ENCODE assay signal across 20 mouse cellular contexts in the genomic region with DNA sequence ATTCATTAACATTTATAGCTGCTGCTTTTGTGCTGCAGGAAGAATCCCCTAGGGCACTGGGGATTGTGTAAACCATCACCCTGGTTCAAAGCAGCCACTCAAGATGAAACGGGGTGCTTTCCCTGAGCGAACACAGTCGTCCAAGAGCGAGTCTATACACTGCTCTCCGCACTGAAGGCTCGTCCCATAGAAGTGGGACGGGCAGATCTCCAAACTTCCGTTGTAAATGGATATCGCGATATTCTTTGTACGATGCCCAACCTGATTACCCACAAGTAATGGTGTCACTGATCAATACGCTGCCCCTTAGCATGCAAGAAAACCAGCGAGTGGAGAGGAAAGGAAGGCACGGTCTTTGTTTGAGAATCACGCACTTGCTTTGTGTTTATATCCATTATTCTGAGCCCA. TPM values are rescaled to one million over a fixed set of nuclear protein-coding genes. Genes with fewer than 3 reads are reported as not detected.
DNase-seq lines count a peak whose midpoint lies in the region; ATAC-seq and TF ChIP-seq lines count a peak whose summit lies in the region.
"Had no signal": no experiment of that assay in that cellular context is flagged by ENCODE, and none has a peak within 500 bp of the region (broad histone marks: within the 10 kb centered on the region; RNA-seq: fewer than 3 reads in every experiment).

No protein-coding gene starts in this region.

- H3K4me2 ChIP-seq in heart, embryonic 12.5 days = no peak overlapping the region
- no peak overlapping the region for H3K4me2 ChIP-seq in forebrain, postnatal 0 days (ENCODE audit: low read depth)
- H3K4me2 ChIP-seq in neural tube, embryonic 15.5 days = peak overlapping the region; percentile 30
- no peak overlapping the region for H3K4me2 ChIP-seq in kidney, embryonic 15.5 days
- H3K4me2 ChIP-seq in intestine, embryonic 16.5 days (ENCODE audit: low read depth, low read length) = no peak overlapping the region
- H3K4me2 ChIP-seq: liver, embryonic 11.5 days had no signal

- H3K4me1 ChIP-seq in heart, embryonic 10.5 days = no peaks in the 10 kb centered on the region
- H3K4me1 ChIP-seq in heart, embryonic 12.5 days (replicated peaks) = no peaks in the 10 kb centered on the region
- no peaks in the 10 kb centered on the region for H3K4me1 ChIP-seq in forebrain, postnatal 0 days (ENCODE audit: insufficient read depth)
- H3K4me1 ChIP-seq in midbrain, embryonic 10.5 days = no peaks in the 10 kb centered on the region
- 0 out of 2 replicates have a peak, but pooled peaks cover 4% of the 10 kb centered on the region for H3K4me1 ChIP-seq in neural tube, embryonic 15.5 days
- H3K4me1 ChIP-seq in kidney, embryonic 15.5 days = no peaks in the 10 kb centered on the region
- no peaks in the 10 kb centered on the region for H3K4me1 ChIP-seq in intestine, embryonic 16.5 days (ENCODE audit: control insufficient read depth, insufficient read depth, low read length)

- H3K9me3 ChIP-seq in heart, embryonic 10.5 days = no peaks in the 10 kb centered on the region
- H3K9me3 ChIP-seq in heart, embryonic 12.5 days (replicated peaks) = no peaks in the 10 kb centered on the region
- H3K9me3 ChIP-seq in forebrain, postnatal 0 days (ENCODE audit: low read length) = no peaks in the 10 kb centered on the region
- H3K9me3 ChIP-seq in midbrain, embryonic 10.5 days (replicated peaks) = no peaks in the 10 kb centered on the region
- no peaks in the 10 kb centered on the region for H3K9me3 ChIP-seq in neural tube, embryonic 15.5 days (replicated peaks)
- H3K9me3 ChIP-seq in kidney, embryonic 15.5 days (replicated peaks) = no peaks in the 10 kb centered on the region
- no peaks in the 10 kb centered on the region for H3K9me3 ChIP-seq in intestine, embryonic 16.5 days (ENCODE audit: control insufficient read depth, low read length)

- peak; percentile 67 for DNase-seq in heart, embryonic 10.5 days (ENCODE audit: low spot score)
- DNase-seq in forebrain, postnatal 0 days = peak; percentile 22
- no peak for DNase-seq in midbrain, embryonic 10.5 days (ENCODE audit: low spot score)
- DNase-seq in right cerebral cortex, postnatal 25 days = no peak
- DNase-seq: cerebellum, adult 11-12 months; heart, adult 18-20 months; heart, postnatal 14 days; kidney, adult 11 months; lung, postnatal 10 days; spleen, adult 18-20 months had no signal

- TF ChIP-seq CTCF in forebrain, postnatal 0 days (IDR thresholded peaks at IDR 0.05; ENCODE audit: low read depth) = no peak

- WGBS in heart, embryonic 10.5 days = 86% methylated on average over 15 of the region's 15 CpGs
- WGBS in heart, embryonic 12.5 days = 83% methylated on average over 15 of the region's 15 CpGs
- WGBS in forebrain, postnatal 0 days = 44% methylated on average over 15 of the region's 15 CpGs
- WGBS in midbrain, embryonic 10.5 days = 73% methylated on average over 15 of the region's 15 CpGs
- 35% methylated on average over 15 of the region's 15 CpGs for WGBS in neural tube, embryonic 15.5 days
- WGBS in kidney, embryonic 15.5 days = 64% methylated on average over 15 of the region's 15 CpGs
- WGBS in intestine, embryonic 16.5 days = 67% methylated on average over 15 of the region's 15 CpGs

- H3K4me3 ChIP-seq in heart, embryonic 10.5 days = no peak overlapping the region
- H3K4me3 ChIP-seq in heart, embryonic 12.5 days = no peak overlapping the region
- no peak overlapping the region for H3K4me3 ChIP-seq in forebrain, postnatal 0 days (ENCODE audit: low read depth, low read length)
- no peak overlapping the region for H3K4me3 ChIP-seq in midbrain, embryonic 10.5 days
- H3K4me3 ChIP-seq in neural tube, embryonic 15.5 days (replicated peaks) = peak overlapping the region; percentile 4; the same call in 1 of the 2 replicates
- no peak overlapping the region for H3K4me3 ChIP-seq in kidney, embryonic 15.5 days (replicated peaks)
- no peak overlapping the region for H3K4me3 ChIP-seq in intestine, embryonic 16.5 days (ENCODE audit: low read length)

- H3K27ac ChIP-seq in heart, embryonic 10.5 days = no peak overlapping the region
- H3K27ac ChIP-seq in heart, embryonic 12.5 days (ENCODE audit: poor library complexity, severe bottlenecking) = no peak overlapping the region
- H3K27ac ChIP-seq in forebrain, postnatal 0 days (ENCODE audit: low read depth, low read length) = no peak overlapping the region
- H3K27ac ChIP-seq in midbrain, embryonic 10.5 days (replicated peaks) = peak overlapping the region; percentile 47
- H3K27ac ChIP-seq in neural tube, embryonic 15.5 days (replicated peaks) = no peak overlapping the region
- no peak overlapping the region for H3K27ac ChIP-seq in kidney, embryonic 15.5 days
- H3K27ac ChIP-seq in intestine, embryonic 16.5 days (ENCODE audit: low read length) = no peak overlapping the region

- H3K36me3 ChIP-seq in heart, embryonic 10.5 days = no peaks in the 10 kb centered on the region
- H3K36me3 ChIP-seq in heart, embryonic 12.5 days = no peaks in the 10 kb centered on the region
- H3K36me3 ChIP-seq in forebrain, postnatal 0 days (ENCODE audit: insufficient read depth) = no peaks in the 10 kb centered on the region
- H3K36me3 ChIP-seq in midbrain, embryonic 10.5 days = no peaks in the 10 kb centered on the region
- no peaks in the 10 kb centered on the region for H3K36me3 ChIP-seq in neural tube, embryonic 15.5 days
- H3K36me3 ChIP-seq in kidney, embryonic 15.5 days = no peaks in the 10 kb centered on the region
- no peaks in the 10 kb centered on the region for H3K36me3 ChIP-seq in intestine, embryonic 16.5 days (ENCODE audit: control insufficient read depth, insufficient read depth, low read length)

- no peak overlapping the region for H3K9ac ChIP-seq in heart, embryonic 12.5 days
- no peak overlapping the region for H3K9ac ChIP-seq in forebrain, postnatal 0 days
- no peak overlapping the region for H3K9ac ChIP-seq in neural tube, embryonic 15.5 days (replicated peaks)
- no peak overlapping the region for H3K9ac ChIP-seq in kidney, embryonic 15.5 days
- H3K9ac ChIP-seq in intestine, embryonic 16.5 days (ENCODE audit: low read depth, low read length) = no peak overlapping the region

- ATAC-seq in heart, embryonic 12.5 days (ENCODE audit: insufficient number of reproducible peaks, low FRiP score) = no peak
- ATAC-seq in forebrain, postnatal 0 days = 0 out of 2 replicates have a peak, but pooled peaks have one; percentile 20
- ATAC-seq in neural tube, embryonic 15.5 days (ENCODE audit: low FRiP score) = peak; percentile 77
- ATAC-seq in kidney, embryonic 15.5 days (replicated peaks; ENCODE audit: low FRiP score) = no peak
- ATAC-seq in intestine, embryonic 16.5 days = no peak

- no peaks in the 10 kb centered on the region for H3K27me3 ChIP-seq in heart, embryonic 10.5 days (ENCODE audit: insufficient read depth, poor library complexity, severe bottlenecking)
- no peaks in the 10 kb centered on the region for H3K27me3 ChIP-seq in heart, embryonic 12.5 days (replicated peaks)
- no peaks in the 10 kb centered on the region for H3K27me3 ChIP-seq in forebrain, postnatal 0 days (ENCODE audit: insufficient read depth, low read length)
- H3K27me3 ChIP-seq in midbrain, embryonic 10.5 days (ENCODE audit: low read depth, poor library complexity, severe bottlenecking) = no peaks in the 10 kb centered on the region
- no peaks in the 10 kb centered on the region for H3K27me3 ChIP-seq in neural tube, embryonic 15.5 days (replicated peaks)
- no peaks in the 10 kb centered on the region for H3K27me3 ChIP-seq in kidney, embryonic 15.5 days
- no peaks in the 10 kb centered on the region for H3K27me3 ChIP-seq in intestine, embryonic 16.5 days (replicated peaks; ENCODE audit: control insufficient read depth, insufficient read depth, low read length)

RNA-seq across cellular contexts. Expression of gene Gabrr3, which starts 2.2 kb away (rescaled TPM):
- not detected in 2 replicates for polyA plus RNA-seq in heart, embryonic 10.5 days (2016; fragmentation: Nextera tagmentation; extraction: Ambion mirVana)
- not detected in 2 replicates for polyA plus RNA-seq in heart, embryonic 12.5 days (2016; fragmentation: Nextera tagmentation; extraction: Ambion mirVana)
- not detected in 2 replicates for total RNA-seq in forebrain, postnatal 0 days (2014; rRNA removed)
- polyA plus RNA-seq in forebrain, postnatal 0 days (2015; fragmentation: Nextera tagmentation; extraction: Ambion mirVana) = 0.04 TPM in 1 of 2 replicates, not detected in the other
- 0.04 and 0.11 TPM in 2 replicates for polyA plus RNA-seq in midbrain, embryonic 10.5 days (2016; fragmentation: Nextera tagmentation; extraction: Ambion mirVana)
- not detected in 2 replicates for polyA plus RNA-seq in neural tube, embryonic 15.5 days (2015; fragmentation: Nextera tagmentation; extraction: Ambion mirVana)
- not detected in 2 replicates for polyA plus RNA-seq in kidney, embryonic 15.5 days (2015; fragmentation: Nextera tagmentation; extraction: Ambion mirVana)
- polyA plus RNA-seq in intestine, embryonic 16.5 days (2015; fragmentation: Nextera tagmentation; extraction: Ambion mirVana) = not detected in 2 replicates
- total RNA-seq: heart, postnatal 14 days; MEL; monocyte, adult 5-6 weeks had no signal
- polyA plus RNA-seq: C2C12; liver, embryonic 11.5 days had no signal

RNA-seq across cellular contexts. Expression of gene Olfr209, which starts 45.6 kb away (rescaled TPM):
- polyA plus RNA-seq in heart, embryonic 10.5 days (2016; fragmentation: Nextera tagmentation; extraction: Ambion mirVana) = not detected in 2 replicates
- polyA plus RNA-seq in heart, embryonic 12.5 days (2016; fragmentation: Nextera tagmentation; extraction: Ambion mirVana) = not detected in 2 replicates
- not detected in 2 replicates for total RNA-seq in forebrain, postnatal 0 days (2014; rRNA removed)
- polyA plus RNA-seq in forebrain, postnatal 0 days (2015; fragmentation: Nextera tagmentation; extraction: Ambion mirVana) = not detected in 2 replicates
- polyA plus RNA-seq in midbrain, embryonic 10.5 days (2016; fragmentation: Nextera tagmentation; extraction: Ambion mirVana) = not detected in 2 replicates
- polyA plus RNA-seq in neural tube, embryonic 15.5 days (2015; fragmentation: Nextera tagmentation; extraction: Ambion mirVana) = not detected in 2 replicates
- not detected in 2 replicates for polyA plus RNA-seq in kidney, embryonic 15.5 days (2015; fragmentation: Nextera tagmentation; extraction: Ambion mirVana)
- not detected in 2 replicates for polyA plus RNA-seq in intestine, embryonic 16.5 days (2015; fragmentation: Nextera tagmentation; extraction: Ambion mirVana)
- total RNA-seq: heart, adult 18-20 months; heart, postnatal 14 days; left cerebral cortex, postnatal 10 days; MEL; monocyte, adult 5-6 weeks had no signal
- polyA plus RNA-seq: C2C12; cortical plate, adult 2 months; liver, embryonic 11.5 days had no signal

Comparison
In these comparisons a context has a peak if more than half of its experiments do, and no peak if none do; other contexts are left out.
1. DNase-seq: peak in heart, embryonic 10.5 days (single experiment) and forebrain, postnatal 0 days (single experiment); none in midbrain, embryonic 10.5 days (single experiment) and right cerebral cortex, postnatal 25 days (single experiment).
2. ATAC-seq: peak in forebrain, postnatal 0 days (single experiment) and neural tube, embryonic 15.5 days (single experiment); none in heart, embryonic 12.5 days (single experiment), kidney, embryonic 15.5 days (single experiment) and intestine, embryonic 16.5 days (single experiment).